Mouse (Mus musculus) left cerebral cortex, postnatal 14 days (tissue): ENCODE measurements around the gene Sugct. TPM values are rescaled to one million over a fixed set of nuclear protein-coding genes. Genes with fewer than 3 reads are reported as not detected.

ENCODE experiments used
- DNase-seq, 2 experiments: peaks; one replicate each; pipeline ENCODE4 v3.0.0; 2021 to 2022; ENCODE audit warnings: low spot score in 2 of 2, mixed read lengths in 1 of 2
- intact Hi-C: fragments of 180-260 bp; cut with DNase I; formaldehyde crosslinking; loops from one replicate; pipeline ENCODE4 v1.15.1; 2025
- long read RNA-seq, 2 experiments: library from polyadenylated mRNA; stranded (forward); transcript quantifications; one replicate each; pipeline ENCODE4 v2.0.0; 2021
- total RNA-seq, 2 experiments: library from RNA; stranded (reverse); gene quantifications; 2 replicates each; pipeline ENCODE4 v1.2.3; 2021

Sugct gene
- total RNA-seq = 1 to 10 TPM in 1 of 2 experiments, under 1 TPM in 1; 0.92 to 1.9 TPM
- long read RNA-seq, experiment 1, partial matches to known transcripts = 1 of 1 reads
- long read RNA-seq, experiment 1, other reads (novel, unspliced or antisense) = 0 of 1 reads
- long read RNA-seq, experiment 2 = 0 reads

DNA sequence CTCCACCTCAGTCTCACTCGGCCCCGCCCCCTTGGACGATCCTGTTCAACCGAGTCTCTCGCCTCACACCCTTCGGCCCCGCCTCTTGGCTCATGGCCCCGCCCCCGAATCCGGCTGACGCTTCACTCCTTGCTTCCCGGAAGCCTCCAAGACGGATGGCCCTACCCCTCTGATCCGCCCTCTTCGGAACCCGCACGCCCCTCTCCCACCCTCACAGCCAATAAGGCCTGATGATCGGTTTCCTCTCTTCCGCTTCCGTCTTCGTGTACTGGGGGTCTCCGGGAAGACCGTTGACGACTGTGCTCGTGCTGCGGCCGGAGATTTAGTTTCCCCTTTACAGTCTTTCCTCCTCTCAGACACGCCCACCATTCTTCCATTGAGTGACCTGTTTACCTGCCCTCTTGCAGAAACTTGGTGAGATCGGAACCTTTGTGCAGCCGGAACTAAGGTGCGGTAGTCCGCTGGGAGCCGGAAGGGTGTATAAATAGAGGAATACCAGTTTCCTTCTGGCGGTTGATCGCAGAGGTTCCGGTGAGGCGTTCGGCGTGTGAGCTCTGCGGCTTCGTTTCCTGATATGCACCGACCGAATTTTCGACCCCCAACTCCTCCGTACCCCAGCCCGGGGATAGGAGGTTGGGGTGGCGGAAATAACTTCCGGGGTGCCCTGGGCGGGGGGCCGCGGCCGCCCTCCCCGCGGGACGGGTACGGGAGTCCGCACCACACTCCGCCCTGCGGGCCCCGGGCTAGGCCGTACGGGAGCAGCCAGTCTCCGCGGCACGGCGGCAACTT lies at the start of gene Sugct, which contains the start of gene Mplkip:
Gene Sugct (minus strand): TSS at position 643 of the 789 bp plus-strand sequence.
Gene Mplkip (plus strand): TSS at position 282 of the 789 bp plus-strand sequence.
- intact Hi-C loops = no loop called here
- DNase-seq = peak; percentile 98 to 99

- intact Hi-C loops = no loop called here
- no peak for DNase-seq
Observed at GRCm38 (mm10) chr13:17728798-17729197, 33.4 kb upstream of the Sugct start.

DNA sequence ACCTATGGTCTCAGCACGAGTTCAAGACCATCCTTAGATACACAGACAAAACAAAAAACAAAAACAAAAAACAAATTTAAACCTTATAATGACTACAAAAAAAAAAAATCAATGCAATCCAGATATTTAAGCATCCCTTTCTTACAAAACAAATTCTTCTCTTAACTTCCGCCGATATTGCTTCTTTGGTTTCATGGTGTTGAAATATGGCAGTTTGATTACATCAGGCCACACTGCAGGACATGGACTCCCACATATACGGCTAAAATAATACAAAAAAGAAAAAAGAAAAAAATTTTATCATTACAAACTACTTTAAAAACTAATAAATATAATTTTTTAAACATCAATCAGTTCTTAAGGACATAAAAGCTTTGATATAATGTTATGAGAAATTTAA lies 32.6 kb upstream of the Sugct start:
- DNase-seq = no peak
- intact Hi-C loops = no loop called here

GRCm38 (mm10) chr13:17717357-17717756 lies 22.0 kb upstream of the Sugct start:
- intact Hi-C loops = no loop called here

GRCm38 (mm10) chr13:17708784-17709311 lies 13.5 kb upstream of the Sugct start:
- DNase-seq = no peak
- intact Hi-C loops = no loop called here

More at GRCm38 (mm10) chr13:17717357-17717756, 22.0 kb upstream of the Sugct start:
- DNase-seq = no peak

DNA sequence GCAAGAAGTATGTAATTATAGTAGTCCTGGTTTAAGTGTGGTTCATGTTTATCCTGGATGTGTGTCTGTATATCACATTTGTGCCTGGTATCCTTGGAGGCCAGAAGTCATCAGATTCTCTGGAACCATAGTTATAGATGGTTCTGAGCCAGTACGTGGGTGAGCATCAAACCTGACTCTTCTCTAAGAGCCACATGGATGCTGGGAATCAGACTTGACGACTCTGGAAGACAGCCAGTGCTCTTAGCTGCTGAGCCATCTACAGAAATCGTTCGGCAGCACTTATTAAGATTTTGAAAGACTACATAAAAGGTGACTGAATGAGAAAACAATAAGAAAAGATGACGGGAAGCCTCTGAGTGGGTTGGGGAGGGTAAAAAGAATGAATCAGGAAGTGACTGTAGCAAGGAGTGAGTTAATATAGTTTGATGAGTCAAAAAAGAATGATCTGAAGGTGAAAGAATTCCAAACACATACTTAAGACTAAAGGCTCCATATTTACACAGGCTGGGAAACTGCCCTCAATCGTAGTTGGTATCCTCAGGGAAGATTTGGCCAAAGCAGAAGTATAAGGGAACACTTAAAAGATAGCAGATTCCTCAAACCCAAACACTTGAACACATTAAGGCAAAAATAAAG lies 10.0 kb upstream of the Sugct start:
- intact Hi-C loops = no loop called here
- peak; percentile 29 to 41 for DNase-seq

GRCm38 (mm10) chr13:17702311-17702710 lies 7.0 kb upstream of the Sugct start:
- no peak for DNase-seq
- intact Hi-C loops = no loop called here

GRCm38 (mm10) chr13:17701322-17701721 lies 6.0 kb upstream of the Sugct start:
- no peak for DNase-seq
- intact Hi-C loops = no loop called here

GRCm38 (mm10) chr13:17700090-17700715 lies 4.8 kb upstream of the Sugct start:
- intact Hi-C loops = no loop called here

GRCm38 (mm10) chr13:17695898-17696580 lies 686 bp upstream of the Sugct start:
- peak in 1 of 2 experiments; percentile 15 for DNase-seq
- intact Hi-C loops = no loop called here

More at GRCm38 (mm10) chr13:17700090-17700715, 4.8 kb upstream of the Sugct start:
- DNase-seq = no peak

GRCm38 (mm10) chr13:17694414-17694813 lies 939 bp downstream of the Sugct start:
- intact Hi-C loops = no loop called here
- no peak for DNase-seq

GRCm38 (mm10) chr13:17693816-17694215 lies 1.5 kb downstream of the Sugct start:
- intact Hi-C loops = no loop called here
- peak in 1 of 2 experiments; percentile 14 for DNase-seq

- intact Hi-C loops = no loop called here
- DNase-seq = no peak
Observed at GRCm38 (mm10) chr13:17691436-17691835, 3.9 kb downstream of the Sugct start.

DNA sequence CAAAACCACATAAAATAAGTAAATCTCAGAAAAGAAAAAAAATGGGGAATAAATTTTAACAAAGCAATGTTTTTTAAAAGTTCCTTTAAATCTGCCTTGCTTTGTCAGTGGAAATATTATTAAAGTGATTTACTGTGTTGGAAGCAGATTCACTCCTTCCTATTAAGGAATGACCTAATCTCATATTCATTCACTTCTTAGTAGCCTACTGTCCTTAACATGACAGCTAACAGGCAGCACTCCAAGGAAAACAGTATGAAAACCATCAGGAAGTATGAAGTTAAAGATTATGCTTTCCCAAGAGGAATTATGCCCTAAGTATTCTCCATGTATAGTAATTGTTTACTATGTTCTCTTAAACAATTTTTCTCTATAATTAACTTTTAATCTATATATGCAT lies 4.7 kb downstream of the Sugct start:
- DNase-seq = no peak
- intact Hi-C loops = no loop called here

GRCm38 (mm10) chr13:17689461-17689860 lies 5.9 kb downstream of the Sugct start:
- intact Hi-C loops = no loop called here
- no peak for DNase-seq

DNA sequence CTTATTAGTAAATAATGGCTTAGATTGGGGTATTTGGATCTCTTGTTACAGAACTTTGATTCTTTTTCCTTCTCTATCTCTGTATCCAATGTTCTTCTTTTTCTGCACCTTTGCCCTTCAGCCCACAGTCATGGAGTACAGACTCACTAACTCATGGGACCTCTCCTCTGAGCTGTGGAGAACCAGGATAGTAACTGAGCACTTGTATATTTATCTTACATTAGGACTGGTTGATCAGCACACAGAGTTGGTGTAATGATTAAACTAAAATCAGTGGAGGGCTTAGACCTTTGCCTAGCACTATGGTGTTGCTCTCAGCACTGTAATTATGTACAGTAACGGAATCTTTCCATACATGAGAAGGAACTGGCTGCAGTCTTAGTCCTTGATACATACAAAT lies 24.2 kb downstream of the Sugct start:
- intact Hi-C loops = no loop called here
- no peak for DNase-seq

DNA sequence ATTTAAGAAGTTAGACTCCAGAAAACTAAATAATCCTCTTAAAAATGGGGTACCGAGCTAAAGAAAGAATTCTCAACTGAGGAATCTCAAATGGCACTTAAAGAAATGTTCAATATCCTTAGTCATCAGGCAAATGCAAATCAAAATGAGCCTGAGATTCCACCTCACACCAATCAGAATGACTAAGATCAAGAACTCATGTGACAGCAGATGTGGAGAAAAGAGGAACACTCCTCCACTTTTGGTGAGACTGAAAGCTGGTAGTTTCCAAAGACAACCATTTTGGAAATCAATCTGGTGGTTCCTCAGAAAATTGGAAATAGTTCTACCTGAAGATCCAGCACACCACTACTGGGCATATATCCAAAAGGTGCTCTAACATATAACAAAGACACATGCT lies 28.0 kb downstream of the Sugct start:
- intact Hi-C loops = no loop called here
- DNase-seq = no peak

DNA sequence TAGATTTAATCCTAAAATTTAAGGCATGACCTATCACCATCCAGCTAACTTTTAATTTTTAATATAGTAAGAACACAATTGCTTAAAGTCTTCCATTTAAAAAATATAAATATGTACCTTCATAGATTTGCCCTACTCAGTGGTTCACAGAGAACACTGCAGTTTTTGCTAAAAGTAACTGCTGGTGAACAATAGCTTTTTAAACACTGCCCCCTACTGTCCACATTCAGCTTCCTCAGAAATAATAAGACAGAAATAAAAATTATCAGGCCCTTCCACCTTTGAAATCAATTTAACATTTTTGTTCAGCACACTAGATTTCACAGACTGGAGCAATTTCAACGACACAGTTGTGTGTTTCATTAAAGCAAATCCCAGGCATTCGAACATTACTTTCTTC lies 53.1 kb downstream of the Sugct start:
- intact Hi-C loops = no loop called here
- DNase-seq = peak in 1 of 2 experiments; percentile 5

GRCm38 (mm10) chr13:17638008-17638407 lies 57.3 kb downstream of the Sugct start:
- intact Hi-C loops = no loop called here

More at GRCm38 (mm10) chr13:17638008-17638407, 57.3 kb downstream of the Sugct start:
- no peak for DNase-seq
